Mouse (Mus musculus): ENCODE measurements at regions not wholly inside any gene's neighbourhood (a gene's known extent, or its start where the extent isn't known, plus 50 kb on each side); places are given as distances from the start of the nearest gene placed in this dataset.

GRCm38 (mm10) chr10:126182386-126182785, 216.4 kb downstream of the Lrig3 start:
- no peak for DNase-seq

GRCm38 (mm10) chr10:126183961-126184360, 218.0 kb downstream of the Lrig3 start:
- no peak for DNase-seq

GRCm38 (mm10) chr10:126185410-126185809, 219.4 kb downstream of the Lrig3 start:
- no peak for DNase-seq

GRCm38 (mm10) chr10:126186086-126186485, 220.1 kb downstream of the Lrig3 start:
- DNase-seq = peak; percentile 49

- no peak for DNase-seq
Measured at GRCm38 (mm10) chr10:126189001-126189400, 223.0 kb downstream of the Lrig3 start.

All from kidney, postnatal 10 days (tissue).